Mouse (Mus musculus) layer of hippocampus, adult 18-20 months (tissue): ENCODE results near the gene Pptc7. TPM values are rescaled to one million over a fixed set of nuclear protein-coding genes. Genes with fewer than 3 reads are reported as not detected.

ENCODE experiments used
- DNase-seq, 2 experiments: peaks; one replicate each; pipeline ENCODE4 v3.0.0; 2022; ENCODE audit warnings: low spot score in 2 of 2
- long read RNA-seq: library from polyadenylated mRNA; stranded (forward); transcript quantifications from one replicate; pipeline ENCODE4 v2.0.0, GENCODE M21; 2021
- total RNA-seq, 2 experiments: library from RNA; stranded (reverse); gene quantifications; 2 replicates each; pipeline ENCODE4 v1.2.3; 2021

Pptc7 gene
- total RNA-seq: 10 to 100 TPM; 44.9 to 47.9 TPM
- long read RNA-seq, full-length matches to known transcripts: 27 of 54 reads
- long read RNA-seq, partial matches to known transcripts: 1 of 54 reads
- long read RNA-seq, other reads (novel, unspliced or antisense): 26 of 54 reads

- DNase-seq: peak; percentile 75 to 91
Measured at GRCm38 (mm10) chr5:122284183-122285028, at the start of gene Pptc7. TSS of gene Pptc7 (plus strand) at chr5:122284365.

- no peak for DNase-seq
Measured at GRCm38 (mm10) chr5:122235196-122235836, 48.8 kb upstream of the Pptc7 start.

DNA sequence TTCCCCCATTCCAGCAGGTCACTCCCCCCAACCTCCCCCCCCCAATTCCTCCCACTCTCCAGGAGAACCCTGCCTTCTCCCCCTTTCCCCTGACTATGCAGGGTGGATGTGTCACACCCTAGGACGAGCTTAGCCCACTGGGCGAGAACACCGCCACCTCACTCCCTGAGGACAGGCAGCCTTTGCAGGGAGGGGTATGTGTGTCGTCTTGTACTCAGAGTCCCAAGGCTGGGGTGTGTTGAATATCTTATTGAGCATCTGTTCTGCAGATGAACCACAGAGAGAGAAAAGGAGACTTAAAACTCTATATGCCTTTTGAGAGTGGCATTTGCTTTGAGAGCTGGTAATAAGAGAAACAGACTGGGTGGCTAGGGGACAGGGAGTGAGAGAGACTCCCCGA lies 47.0 kb upstream of the Pptc7 start:
- DNase-seq: no peak

DNA sequence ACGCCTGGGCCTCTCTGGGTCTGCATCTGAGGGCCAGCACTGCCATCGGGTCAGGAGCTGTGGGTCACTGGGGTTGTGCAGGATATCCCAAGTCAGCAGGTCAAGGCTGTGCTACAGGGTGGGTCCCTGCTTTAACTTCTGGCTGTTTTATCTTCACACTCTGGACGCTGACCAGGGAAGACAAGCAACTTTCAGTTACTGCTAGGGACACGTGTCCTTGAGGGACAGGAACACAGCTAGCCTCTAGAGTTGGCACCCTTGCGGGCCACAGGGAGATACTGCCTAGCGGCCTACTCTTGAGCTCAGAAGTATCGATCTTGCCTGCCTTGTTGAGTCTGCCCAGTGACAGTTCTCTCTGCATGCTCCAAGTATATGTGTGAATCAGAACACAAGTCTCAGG lies 44.5 kb upstream of the Pptc7 start:
- no peak for DNase-seq

DNA sequence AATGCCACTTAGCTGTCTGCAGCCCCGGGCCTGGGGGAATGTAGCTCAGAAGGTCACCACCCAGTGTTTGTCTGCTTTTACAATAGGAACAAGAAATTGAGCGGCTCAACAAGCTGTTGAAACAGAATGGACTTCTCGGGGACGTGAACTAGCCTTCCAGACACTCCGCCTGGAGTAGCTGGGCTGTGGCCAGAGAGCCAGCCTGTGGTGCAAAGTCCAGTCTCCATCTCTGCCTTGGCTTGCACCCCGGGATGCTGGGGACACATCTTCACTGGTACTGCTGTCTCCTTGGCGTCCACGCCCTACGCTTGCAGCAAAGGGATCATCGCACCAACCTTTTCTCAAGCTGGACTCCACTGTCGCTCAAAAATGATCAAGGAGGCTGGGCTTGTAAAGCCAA lies 43.6 kb upstream of the Pptc7 start:
- no peak for DNase-seq

DNA sequence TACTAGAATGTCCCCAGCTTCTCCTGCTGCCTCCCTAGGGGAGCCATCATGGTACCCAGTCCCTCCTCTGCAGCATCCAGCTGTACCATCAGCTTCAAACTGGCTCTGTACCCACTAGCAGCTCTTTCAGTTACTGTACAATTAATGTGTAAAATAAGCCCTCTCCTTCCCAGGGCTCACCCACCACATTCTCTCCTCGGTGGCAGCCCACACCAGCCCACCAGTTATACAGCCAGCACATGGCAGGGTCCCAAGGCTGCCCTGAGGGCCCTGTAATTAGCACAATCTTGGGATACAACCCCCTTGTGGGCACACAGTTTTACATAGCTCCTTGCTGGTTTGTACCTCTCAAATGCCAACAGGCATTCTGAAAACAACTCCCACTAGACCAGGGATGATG lies 43.2 kb upstream of the Pptc7 start:
- DNase-seq: no peak

DNA sequence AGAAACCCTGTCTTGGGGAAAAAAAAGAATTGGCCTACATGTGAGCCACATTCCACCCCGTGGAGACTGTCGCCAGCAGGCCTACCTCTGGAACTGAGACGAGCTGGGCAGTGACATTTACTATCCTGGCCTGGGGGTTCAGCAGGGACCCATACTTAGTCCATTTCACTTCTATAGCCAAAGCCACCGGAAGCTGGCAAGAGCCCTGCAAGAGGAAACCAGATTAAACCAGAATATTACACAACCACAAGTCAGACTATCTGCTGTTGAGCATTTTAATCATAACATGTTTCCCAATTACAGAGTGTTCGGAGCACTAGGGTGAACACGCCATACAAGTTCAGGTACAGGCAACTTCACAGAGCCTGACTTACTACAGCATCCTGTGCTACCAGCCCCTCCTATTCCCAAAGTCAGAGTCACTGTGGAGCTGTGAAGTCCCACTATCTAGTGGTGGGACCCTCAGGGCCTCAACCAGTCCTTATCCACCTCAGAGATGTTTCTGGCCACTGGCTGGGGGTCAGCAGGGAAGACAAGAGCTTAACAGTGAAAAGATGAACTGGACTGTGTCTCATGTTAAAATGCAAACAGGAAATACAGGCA lies 41.5 kb upstream of the Pptc7 start:
- no peak for DNase-seq

- no peak for DNase-seq
Measured at GRCm38 (mm10) chr5:122243781-122244523, 40.2 kb upstream of the Pptc7 start.

GRCm38 (mm10) chr5:122245186-122245585 lies 39.0 kb upstream of the Pptc7 start:
- DNase-seq: no peak

DNA sequence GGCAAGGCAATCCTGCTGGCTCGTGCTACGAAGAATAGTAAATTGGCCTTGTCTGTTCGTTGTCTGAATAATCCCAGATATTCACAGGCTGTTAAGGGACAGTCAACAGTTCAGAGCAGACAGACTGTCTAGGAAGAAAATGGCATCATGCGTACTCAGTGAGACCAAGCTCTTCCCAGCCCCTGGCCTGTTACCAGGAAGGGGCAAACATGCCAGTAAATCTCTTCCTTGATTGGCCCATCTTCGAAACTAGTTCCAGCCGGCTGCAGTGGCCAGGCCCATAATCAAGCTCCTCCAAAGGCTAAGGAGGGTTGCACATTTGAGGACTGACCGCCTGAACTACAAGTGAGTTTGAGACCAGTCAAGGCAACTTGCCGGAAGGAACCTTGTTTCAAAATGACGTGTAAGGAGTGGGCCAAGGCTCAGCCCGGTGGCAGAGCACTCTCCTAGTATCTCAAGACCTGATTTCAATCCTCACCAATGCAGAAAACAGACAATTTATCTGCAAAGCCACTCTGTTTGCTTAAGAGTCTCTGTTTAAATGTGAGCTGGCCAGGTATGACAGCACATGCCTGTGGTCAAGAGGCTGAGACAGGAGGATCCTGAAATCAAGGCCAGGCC lies 37.5 kb upstream of the Pptc7 start:
- no peak for DNase-seq

GRCm38 (mm10) chr5:122247529-122247928 lies 36.6 kb upstream of the Pptc7 start:
- peak in 1 of 2 experiments; percentile 69 for DNase-seq

GRCm38 (mm10) chr5:122247934-122248333 lies 36.2 kb upstream of the Pptc7 start:
- DNase-seq: no peak

GRCm38 (mm10) chr5:122249281-122249680 lies 34.9 kb upstream of the Pptc7 start:
- no peak for DNase-seq

DNA sequence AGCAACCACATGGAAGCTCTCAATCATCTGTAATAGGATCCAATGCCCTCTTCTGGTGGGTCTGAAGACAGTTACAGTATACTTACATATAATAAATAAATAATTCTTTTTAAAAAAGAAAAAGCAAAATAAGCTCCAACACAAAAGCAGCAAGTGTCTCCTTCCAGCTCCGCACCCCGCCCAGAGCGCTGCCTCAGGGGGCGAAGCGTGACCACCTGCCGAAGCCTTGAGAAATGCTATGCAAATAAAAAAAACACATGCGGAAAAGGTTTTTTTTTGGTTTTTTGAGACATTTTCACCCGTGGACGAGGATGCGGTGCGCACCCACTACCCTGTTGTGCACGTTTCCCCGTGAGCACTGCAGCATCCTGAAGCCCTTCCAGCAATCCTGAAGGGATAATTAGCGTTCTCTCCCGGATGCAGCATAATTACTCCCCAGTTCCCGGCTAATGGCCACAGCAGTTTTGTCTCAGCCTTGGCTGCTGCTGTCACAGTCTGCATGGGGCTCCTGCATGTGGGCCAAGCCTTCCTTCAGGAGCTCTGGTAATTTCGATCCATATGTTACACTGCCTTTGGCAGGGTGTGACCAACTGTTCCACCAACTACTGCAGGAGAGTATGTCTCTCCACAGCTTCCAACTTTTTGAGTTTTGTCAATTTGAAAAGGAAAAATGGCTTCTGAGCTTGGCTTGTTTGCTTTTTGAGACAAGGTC lies 32.1 kb upstream of the Pptc7 start:
- peak; percentile 33 to 57 for DNase-seq

GRCm38 (mm10) chr5:122258027-122258741 lies 26.0 kb upstream of the Pptc7 start:
- no peak for DNase-seq

GRCm38 (mm10) chr5:122262104-122262503 lies 22.1 kb upstream of the Pptc7 start:
- no peak for DNase-seq

- peak; percentile 71 to 86 for DNase-seq
Measured at GRCm38 (mm10) chr5:122263933-122264905, 19.9 kb upstream of the Pptc7 start, which contains the start of gene Tctn1. TSS of gene Tctn1 (minus strand) at chr5:122264460.

DNA sequence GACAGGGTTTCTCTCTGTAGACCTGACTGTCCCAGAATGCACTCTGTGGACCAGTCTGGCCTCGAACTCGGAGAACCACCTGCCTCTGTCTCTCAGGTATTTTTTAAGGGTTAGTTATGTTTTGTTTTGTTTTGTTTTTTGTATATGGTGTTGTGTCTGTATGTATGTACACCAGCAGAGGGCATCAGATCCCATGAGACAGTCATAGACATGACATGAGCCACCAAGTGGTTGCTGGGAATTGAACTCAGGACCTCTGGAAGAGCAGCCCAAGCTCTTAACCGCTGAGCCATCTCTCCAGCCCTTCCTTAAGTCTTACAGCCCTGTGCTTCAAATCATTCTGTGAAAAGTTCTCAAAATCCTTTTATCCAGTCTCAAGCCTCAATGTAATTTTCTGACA lies 19.0 kb upstream of the Pptc7 start:
- no peak for DNase-seq
